Mouse (Mus musculus) midbrain, embryonic 11.5 days (tissue): ENCODE data around the gene Galk2. TPM values are rescaled to one million over a fixed set of nuclear protein-coding genes. Genes with fewer than 3 reads are reported as not detected.

Experiments used
- ATAC-seq: fragments of 200-750 bp; cut with Nextera tagmentation; 2 replicates; pipeline ENCODE4 v1.8.0; 2017; ENCODE audit warnings: moderate TSS enrichment, moderate library complexity; ENCODE audit not compliant: low FRiP score
- DNase-seq: peaks from one replicate; pipeline ENCODE4 v3.0.0; 2015; ENCODE audit warnings: low spot score; ENCODE audit errors: missing footprints
- H3K27ac ChIP-seq: fragments of 300-500 bp; sonication (generic); 2 replicates; pipeline ENCODE4 v1.5.1; 2014; ENCODE audit warnings: low read depth, low read length
- H3K27me3 ChIP-seq: fragments of 300-500 bp; sonication (generic); 2 replicates; pipeline ENCODE4 v1.6.1; 2014; ENCODE audit warnings: mild to moderate bottlenecking, low read length, moderate library complexity, mixed read lengths; ENCODE audit not compliant: control insufficient read depth, insufficient read depth
- H3K36me3 ChIP-seq: fragments of 300-500 bp; sonication (generic); 2 replicates; pipeline ENCODE4 v1.6.1; 2014; ENCODE audit warnings: mild to moderate bottlenecking, low read length, moderate library complexity, mixed read lengths; ENCODE audit not compliant: control insufficient read depth, insufficient read depth
- H3K4me1 ChIP-seq: fragments of 300-500 bp; sonication (generic); 2 replicates; pipeline ENCODE4 v1.6.1; 2014; ENCODE audit warnings: low read length; ENCODE audit not compliant: control insufficient read depth, insufficient read depth
- H3K4me2 ChIP-seq: fragments of 300-500 bp; sonication (generic); 2 replicates; pipeline ENCODE4 v1.6.1; 2014; ENCODE audit warnings: mild to moderate bottlenecking, moderate library complexity
- H3K4me3 ChIP-seq: fragments of 300-500 bp; sonication (generic); 2 replicates; pipeline ENCODE4 v1.5.1; 2014; ENCODE audit warnings: low read depth, low read length
- H3K9ac ChIP-seq: fragments of 300-500 bp; sonication (generic); 2 replicates; pipeline ENCODE4 v1.6.1; 2014; ENCODE audit warnings: low read length
- H3K9me3 ChIP-seq: fragments of 300-500 bp; sonication (generic); 2 replicates; pipeline ENCODE4 v1.6.1; 2016; ENCODE audit warnings: low read length; ENCODE audit not compliant: control insufficient read depth
- WGBS: fragments of 180-500 bp; shearing (Covaris S2); extraction: QIAGEN DNeasy Blood & Tissue Kit; methylation state at CpG from one replicate; pipeline ENCODE4 v1.1.7; 2014; 5-methylcytosine and 5-hydroxymethylcytosine counted together
- polyA plus RNA-seq: library from polyadenylated mRNA; unstranded; fragments of >200 nt; fragmentation: Nextera tagmentation; extraction: Ambion mirVana; gene quantifications from 2 replicates; pipeline ENCODE4 v1.2.1, GENCODE M21; 2014

Galk2 gene
- polyA plus RNA-seq, 1 experiment from 2014 or later: 26.9 TPM

DNA sequence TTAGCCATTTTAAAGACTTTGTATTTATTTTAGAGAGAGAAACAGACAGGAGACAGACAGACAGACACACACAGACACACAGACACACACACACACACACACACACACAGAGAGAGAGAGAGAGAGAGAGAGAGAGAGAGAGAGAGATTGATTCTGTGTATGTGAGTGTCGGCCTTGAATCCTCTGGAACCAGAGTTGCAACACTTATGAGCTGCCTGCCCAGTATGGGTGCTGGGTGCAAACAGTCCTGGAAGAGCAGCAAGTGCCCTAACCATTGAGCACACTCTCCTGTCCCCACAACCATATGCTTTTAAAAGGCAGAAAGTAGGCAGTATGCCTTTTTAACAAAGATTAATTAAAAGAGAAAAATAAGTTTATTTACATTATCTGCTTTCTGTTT lies 109.9 kb downstream of the Galk2 start:
- no peak for DNase-seq
- Histone ChIP-seq H3K27me3 (no peaks in the 10 kb centered on the region), H3K9me3 (no peaks in the 10 kb centered on the region), H3K36me3 (no peaks in the 10 kb centered on the region), H3K4me1 (no peaks in the 10 kb centered on the region), H3K27ac (no peak overlapping the region), H3K4me2 (no peak overlapping the region), H3K9ac (no peak overlapping the region), H3K4me3 (no peak overlapping the region)
- 90% methylated on average over 1 of the region's 1 CpGs for WGBS
- no peak for ATAC-seq

DNA sequence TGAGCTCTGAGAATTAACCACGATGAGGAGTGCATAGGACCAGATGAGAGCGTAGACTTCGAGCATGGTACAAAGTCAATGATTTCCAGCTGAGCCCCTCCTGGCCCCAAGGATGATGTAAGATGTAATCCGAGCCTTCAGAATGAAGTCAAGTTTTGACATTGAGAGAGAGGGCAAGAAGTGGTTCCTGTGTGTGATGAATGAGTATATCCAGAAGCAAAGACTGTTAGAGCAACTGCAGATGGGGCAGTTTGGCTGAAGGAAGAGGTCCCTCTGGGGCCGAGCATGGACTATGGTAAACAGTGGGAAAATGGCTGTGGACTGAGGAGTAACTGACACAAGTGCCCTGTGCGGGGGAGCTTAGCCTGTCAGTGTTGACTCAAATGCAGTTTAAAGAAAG lies 114.3 kb downstream of the Galk2 start:
- no peak for ATAC-seq
- Histone ChIP-seq H3K36me3 (no peaks in the 10 kb centered on the region), H3K9ac (no peak overlapping the region), H3K27ac (no peak overlapping the region), H3K27me3 (no peaks in the 10 kb centered on the region), H3K9me3 (no peaks in the 10 kb centered on the region), H3K4me3 (no peak overlapping the region), H3K4me1 (no peaks in the 10 kb centered on the region), H3K4me2 (no peak overlapping the region)
- WGBS: 73% methylated on average over 6 of the region's 6 CpGs
- DNase-seq: no peak

DNA sequence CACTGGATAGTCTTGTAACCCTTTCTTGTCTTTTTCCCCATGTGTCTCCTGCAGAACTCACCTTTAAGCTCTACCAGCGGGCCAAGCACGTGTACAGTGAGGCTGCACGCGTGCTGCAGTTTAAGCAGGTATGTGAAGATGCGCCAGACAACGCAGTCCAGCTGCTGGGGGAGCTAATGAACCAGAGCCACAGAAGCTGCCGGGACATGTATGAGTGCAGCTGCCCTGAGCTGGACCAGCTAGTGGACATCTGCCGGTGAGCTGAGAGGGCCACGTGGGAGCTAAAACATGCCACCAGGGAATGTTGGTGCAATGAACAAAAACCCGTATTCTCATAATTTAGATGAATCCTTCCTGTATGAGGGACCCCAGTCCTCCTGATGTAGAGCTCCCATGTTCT lies 116.3 kb downstream of the Galk2 start:
- no peaks in the 10 kb centered on the region for H3K27me3 ChIP-seq
- no peak for DNase-seq
- no peak overlapping the region for H3K4me3 ChIP-seq
- no peak overlapping the region for H3K27ac ChIP-seq
- 94% methylated on average over 10 of the region's 10 CpGs for WGBS
- H3K4me2 ChIP-seq: no peak overlapping the region
- H3K4me1 ChIP-seq: no peaks in the 10 kb centered on the region
- no peaks in the 10 kb centered on the region for H3K9me3 ChIP-seq
- ATAC-seq: no peak
- no peak overlapping the region for H3K9ac ChIP-seq
- H3K36me3 ChIP-seq: no peaks in the 10 kb centered on the region

DNA sequence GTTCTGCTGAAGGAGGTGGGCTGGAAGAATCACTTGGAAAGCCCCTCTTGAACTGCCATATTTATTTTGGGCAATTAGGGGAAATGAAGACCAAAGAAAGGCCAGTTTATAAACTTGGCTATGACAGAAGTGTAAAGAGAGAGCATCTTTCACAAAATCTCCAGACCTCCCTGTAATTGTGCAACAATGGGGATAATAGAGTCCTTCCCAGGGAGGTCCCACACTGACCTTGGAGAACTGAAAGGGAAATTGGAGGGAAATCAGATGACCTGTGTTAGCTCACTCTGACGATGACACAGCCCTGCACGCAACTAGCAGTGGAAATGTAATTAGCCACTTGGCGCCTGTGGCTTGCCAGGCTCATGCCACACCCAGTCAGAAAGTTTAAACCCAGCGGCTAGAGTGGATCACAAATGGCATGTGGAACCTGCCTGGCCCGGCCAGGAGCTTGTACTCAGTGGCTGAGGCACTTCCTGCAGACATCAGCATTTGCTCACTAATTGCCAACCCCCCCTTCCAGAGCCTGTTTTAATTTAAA lies 117.0 kb downstream of the Galk2 start:
- DNase-seq: no peak
- H3K36me3 ChIP-seq: no peaks in the 10 kb centered on the region
- no peaks in the 10 kb centered on the region for H3K27me3 ChIP-seq
- H3K9me3 ChIP-seq: no peaks in the 10 kb centered on the region
- H3K27ac ChIP-seq: no peak overlapping the region
- H3K4me2 ChIP-seq: no peak overlapping the region
- WGBS: 79% methylated on average over 5 of the region's 5 CpGs
- no peaks in the 10 kb centered on the region for H3K4me1 ChIP-seq
- H3K4me3 ChIP-seq: no peak overlapping the region
- H3K9ac ChIP-seq: no peak overlapping the region
- ATAC-seq: no peak

DNA sequence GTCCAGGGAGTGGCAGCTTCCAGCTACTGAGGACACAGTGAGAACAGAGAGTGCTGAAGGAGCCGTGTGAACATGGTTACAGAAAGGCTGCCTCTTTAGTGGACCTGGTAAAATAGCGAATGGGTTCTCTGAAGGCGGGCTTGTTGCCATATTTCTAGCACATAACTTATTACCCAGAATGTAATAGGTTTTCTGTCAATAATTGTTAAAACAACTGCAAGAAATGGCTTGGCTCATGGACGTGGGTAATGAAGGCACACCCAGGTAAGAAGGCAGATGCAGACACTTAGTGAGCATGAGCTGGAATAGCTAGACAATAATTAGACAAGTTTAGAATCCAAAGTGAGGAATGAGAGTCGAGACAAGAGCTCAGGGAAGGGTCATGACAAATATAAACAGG lies 143.4 kb downstream of the Galk2 start:
- Histone ChIP-seq H3K4me3 (no peak overlapping the region), H3K36me3 (no peaks in the 10 kb centered on the region), H3K9ac (no peak overlapping the region), H3K4me1 (no peaks in the 10 kb centered on the region), H3K27ac (no peak overlapping the region), H3K4me2 (no peak overlapping the region), H3K9me3 (no peaks in the 10 kb centered on the region), H3K27me3 (no peaks in the 10 kb centered on the region)
- WGBS: 81% methylated on average over 5 of the region's 5 CpGs
- no peak for DNase-seq
- no peak for ATAC-seq

DNA sequence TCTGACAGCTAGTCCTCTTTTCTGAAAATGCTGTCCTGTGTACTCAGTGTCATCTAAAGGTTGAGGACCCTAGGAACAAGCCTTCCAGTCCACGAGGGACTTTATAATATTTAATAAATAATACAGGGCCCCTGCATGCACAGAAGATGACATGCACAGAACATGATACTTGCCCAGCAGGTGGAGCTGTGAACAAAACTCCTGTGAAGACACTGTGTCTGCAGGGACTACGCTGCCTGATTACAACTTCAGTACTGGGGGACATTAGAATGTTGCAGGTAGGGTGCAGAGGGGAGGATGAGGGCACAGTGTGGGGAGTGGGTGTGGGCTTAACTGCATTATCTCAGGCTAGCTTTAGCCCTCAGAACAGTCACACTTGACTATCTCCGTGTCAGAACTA lies 147.2 kb downstream of the Galk2 start:
- Histone ChIP-seq H3K4me1 (no peaks in the 10 kb centered on the region), H3K9ac (no peak overlapping the region), H3K27me3 (no peaks in the 10 kb centered on the region), H3K27ac (no peak overlapping the region), H3K4me2 (no peak overlapping the region), H3K36me3 (no peaks in the 10 kb centered on the region), H3K4me3 (no peak overlapping the region), H3K9me3 (no peaks in the 10 kb centered on the region)
- ATAC-seq: peak; percentile 73; the same call in 1 of the 2 replicates
- DNase-seq: peak; percentile 89
- WGBS: 48% methylated on average over 3 of the region's 3 CpGs

DNA sequence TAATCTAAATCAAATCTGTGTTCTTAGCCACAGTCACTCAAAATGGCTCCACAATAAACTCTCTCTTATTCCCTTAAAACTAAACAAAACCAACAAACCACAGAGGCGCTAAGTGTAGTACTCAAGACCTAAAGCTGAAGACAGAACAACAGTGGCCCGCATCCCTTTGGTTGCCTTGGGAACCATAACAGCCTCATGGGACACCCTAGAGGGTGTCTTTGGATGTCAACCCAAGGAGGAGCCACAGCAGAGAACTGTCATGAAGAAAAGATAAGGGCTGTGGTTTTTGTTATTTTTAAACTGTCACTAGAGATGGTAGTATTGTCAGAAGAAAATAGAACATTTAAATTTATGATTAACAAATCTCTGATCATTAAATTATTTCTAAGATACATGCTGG lies 147.8 kb downstream of the Galk2 start:
- no peaks in the 10 kb centered on the region for H3K36me3 ChIP-seq
- H3K4me3 ChIP-seq: no peak overlapping the region
- H3K4me1 ChIP-seq: no peaks in the 10 kb centered on the region
- H3K9me3 ChIP-seq: no peaks in the 10 kb centered on the region
- H3K4me2 ChIP-seq: no peak overlapping the region
- no peak overlapping the region for H3K9ac ChIP-seq
- 62% methylated on average over 2 of the region's 2 CpGs for WGBS
- no peaks in the 10 kb centered on the region for H3K27me3 ChIP-seq
- no peak overlapping the region for H3K27ac ChIP-seq
- no peak for ATAC-seq
- no peak for DNase-seq

DNA sequence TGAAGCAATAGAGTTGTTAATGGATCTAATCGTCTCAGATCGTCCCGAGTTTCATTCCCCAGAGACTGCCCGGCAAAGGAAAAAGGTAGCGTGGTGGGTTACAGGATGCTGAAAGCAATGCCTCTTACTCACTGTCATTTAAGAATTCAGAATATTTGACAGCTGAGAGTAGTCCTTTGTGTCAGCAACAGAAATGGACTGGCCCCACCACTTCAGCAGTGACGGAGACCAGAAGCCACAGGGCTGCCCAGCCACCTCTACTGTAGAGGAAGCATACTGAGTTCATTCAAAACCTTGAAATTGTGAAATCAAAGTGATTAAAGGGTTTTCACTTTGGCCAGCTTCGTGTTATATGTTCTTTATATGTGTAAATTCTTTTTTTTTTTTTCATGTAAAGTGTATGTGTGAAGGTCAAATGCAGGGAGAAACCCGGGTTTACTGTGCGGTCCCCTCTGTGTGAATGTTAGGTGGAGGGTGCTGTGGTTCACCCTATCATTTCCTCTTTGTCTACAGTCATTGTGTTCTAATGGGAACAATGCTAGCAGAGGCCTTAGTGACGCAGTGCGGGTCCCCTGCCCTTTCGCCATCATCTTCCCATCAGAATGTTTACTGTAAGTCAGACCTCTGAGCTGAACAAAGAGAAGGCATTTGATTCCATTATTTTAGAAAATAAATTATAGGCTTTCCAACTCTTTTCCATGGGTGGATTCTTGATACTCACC lies 156.2 kb downstream of the Galk2 start:
- Histone ChIP-seq H3K9me3 (no peaks in the 10 kb centered on the region), H3K27ac (no peak overlapping the region), H3K27me3 (no peaks in the 10 kb centered on the region), H3K4me1 (peaks cover 8% of the 10 kb centered on the region; the same call in 1 of the 2 replicates), H3K36me3 (no peaks in the 10 kb centered on the region), H3K4me3 (no peak overlapping the region), H3K4me2 (no peak overlapping the region), H3K9ac (no peak overlapping the region)
- peak; percentile 83 for DNase-seq
- WGBS: 44% methylated on average over 12 of the region's 12 CpGs
- ATAC-seq: peak; percentile 72

DNA sequence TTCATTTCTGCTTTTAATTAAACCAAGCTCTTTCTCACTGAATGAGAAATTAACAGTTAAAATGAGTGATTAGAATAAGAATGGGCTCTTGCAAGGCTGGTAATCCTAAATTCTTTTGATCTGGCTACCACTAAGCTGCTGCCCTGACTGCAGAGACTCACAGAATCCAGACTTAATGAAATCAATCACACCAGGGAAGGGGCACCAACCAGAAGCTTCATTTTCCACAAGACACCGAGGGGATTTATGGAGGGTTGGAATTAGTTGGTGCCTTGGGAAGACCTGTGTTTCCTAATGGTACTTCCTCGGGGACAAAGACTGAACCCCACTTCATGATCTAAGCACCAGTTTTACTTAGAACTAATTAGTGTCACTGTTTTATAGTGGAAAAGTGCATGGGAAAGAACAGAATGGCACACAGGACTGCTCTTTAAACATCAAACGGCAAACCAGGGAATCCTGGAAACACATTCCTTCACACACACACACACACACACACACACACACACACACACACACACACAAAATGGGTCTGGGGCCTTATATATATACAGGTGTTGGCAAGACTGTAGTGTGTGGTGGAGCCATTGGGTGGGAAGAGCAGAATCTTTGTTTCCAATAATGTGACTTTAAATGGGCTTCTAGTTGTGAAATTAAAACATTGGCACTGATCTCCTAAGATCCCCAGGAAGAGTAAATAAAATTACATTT lies 157.0 kb downstream of the Galk2 start:
- Histone ChIP-seq H3K27me3 (no peaks in the 10 kb centered on the region), H3K4me1 (peaks cover 8% of the 10 kb centered on the region; the same call in 1 of the 2 replicates), H3K9me3 (no peaks in the 10 kb centered on the region), H3K4me2 (no peak overlapping the region), H3K9ac (no peak overlapping the region), H3K27ac (no peak overlapping the region), H3K4me3 (no peak overlapping the region), H3K36me3 (no peaks in the 10 kb centered on the region)
- ATAC-seq (peak; percentile 93), DNase-seq (peak; percentile 85)
- 21% methylated on average over 3 of the region's 3 CpGs for WGBS
